Mouse (Mus musculus) c-Kit-positive CD71-negative TER-119-negative erythroid progenitor cells, embryonic 14.5 days (primary cell): Measurements from ENCODE around the gene Slc6a6.

Source experiments
- DNase-seq: peaks from one replicate; pipeline ENCODE4 v3.0.0-alpha.2; 2013; ENCODE audit warnings: low read depth

The Slc6a6 gene

DNA sequence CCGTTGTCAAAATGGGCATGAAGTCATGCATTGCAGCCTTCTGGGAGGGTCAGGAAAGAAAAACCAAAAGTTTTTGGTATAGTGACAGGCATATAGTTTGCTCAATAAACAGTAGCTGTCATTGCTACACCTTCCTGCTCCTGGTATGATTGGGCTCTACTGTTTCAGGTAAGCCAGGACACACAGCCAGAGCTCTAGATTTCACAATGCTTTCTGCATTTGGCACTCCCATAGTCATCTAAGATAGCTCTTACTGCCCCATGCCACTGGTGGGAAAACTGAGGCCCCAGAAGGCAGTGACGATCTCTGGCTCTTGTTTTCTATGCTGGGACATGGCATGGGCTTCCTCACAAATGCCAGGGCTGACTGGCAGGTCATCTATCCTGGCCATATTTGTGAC lies 19.6 kb downstream of the Slc6a6 start:
- no peak for DNase-seq

DNA sequence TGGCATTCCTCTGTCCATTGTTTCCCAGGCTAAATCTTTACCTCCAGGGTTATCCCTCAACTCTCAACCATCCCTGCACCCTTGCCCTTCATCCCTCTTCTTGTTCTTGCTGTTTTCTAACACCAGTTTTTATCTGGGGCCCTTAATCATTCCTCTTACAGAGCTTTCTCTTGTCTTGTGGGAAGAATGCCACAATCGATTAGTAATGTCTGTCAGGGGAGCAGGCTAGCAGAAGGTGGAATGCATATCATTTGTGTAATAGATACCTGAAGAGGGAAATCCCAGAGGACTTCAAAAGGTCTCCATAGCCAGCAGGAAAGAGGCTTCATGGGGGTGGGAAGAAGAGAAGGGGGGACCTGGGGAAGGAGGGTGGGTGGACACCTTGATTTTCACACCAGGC lies 20.6 kb downstream of the Slc6a6 start:
- DNase-seq: no peak

DNA sequence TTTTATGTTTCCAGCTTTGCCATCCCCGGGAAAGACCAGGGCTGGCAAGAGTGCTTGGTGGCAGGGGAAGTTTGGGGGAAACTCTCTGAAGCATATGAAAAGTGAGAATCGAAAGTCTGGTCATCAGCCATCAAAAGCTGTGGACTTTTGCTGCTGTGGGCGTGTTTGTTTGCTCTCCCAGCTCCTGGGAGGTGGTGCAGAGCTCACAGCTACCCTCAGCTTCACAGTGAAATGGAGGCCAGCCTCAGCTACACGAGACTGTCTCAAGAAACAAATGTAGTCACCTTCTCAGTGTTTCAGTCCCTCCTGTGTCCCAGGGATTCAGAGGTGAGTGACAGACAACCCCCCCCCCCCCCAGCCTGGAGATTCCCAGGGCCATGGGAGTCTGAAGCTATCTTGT lies 21.8 kb downstream of the Slc6a6 start:
- no peak for DNase-seq

DNA sequence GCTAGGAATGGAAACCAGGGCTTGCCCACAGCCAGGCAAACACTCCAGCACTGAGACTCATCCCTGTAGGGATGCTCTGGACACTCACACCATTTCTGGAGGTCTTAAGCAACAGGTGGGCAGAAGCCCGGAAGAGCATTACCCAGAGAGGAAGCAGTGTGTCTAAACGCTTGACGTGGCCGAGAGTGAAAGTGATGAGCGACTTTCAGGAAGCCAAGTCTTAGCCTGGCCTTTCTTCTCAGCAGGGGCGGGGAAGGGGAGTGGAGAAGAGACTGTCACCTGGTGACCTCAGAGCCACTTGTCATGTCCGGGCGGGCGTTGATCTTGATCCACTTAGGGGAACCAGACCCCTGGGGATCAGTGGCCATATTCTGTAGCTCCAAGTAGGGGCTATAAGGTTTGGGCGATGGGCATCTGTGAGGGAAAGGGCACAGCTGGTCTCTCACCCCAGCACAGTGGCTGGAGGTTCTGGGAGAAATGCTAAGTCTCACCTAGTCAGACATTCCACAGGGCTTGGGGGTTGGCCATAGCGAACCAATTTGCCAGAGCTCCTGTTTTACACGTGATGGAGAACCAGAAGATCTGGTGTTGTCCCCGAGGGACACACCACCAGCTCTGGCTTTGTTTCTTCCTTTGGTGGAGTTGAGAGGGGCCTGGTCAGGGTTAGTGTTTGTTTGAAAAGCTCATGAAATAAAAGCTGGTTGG lies 22.4 kb downstream of the Slc6a6 start:
- no peak for DNase-seq

DNA sequence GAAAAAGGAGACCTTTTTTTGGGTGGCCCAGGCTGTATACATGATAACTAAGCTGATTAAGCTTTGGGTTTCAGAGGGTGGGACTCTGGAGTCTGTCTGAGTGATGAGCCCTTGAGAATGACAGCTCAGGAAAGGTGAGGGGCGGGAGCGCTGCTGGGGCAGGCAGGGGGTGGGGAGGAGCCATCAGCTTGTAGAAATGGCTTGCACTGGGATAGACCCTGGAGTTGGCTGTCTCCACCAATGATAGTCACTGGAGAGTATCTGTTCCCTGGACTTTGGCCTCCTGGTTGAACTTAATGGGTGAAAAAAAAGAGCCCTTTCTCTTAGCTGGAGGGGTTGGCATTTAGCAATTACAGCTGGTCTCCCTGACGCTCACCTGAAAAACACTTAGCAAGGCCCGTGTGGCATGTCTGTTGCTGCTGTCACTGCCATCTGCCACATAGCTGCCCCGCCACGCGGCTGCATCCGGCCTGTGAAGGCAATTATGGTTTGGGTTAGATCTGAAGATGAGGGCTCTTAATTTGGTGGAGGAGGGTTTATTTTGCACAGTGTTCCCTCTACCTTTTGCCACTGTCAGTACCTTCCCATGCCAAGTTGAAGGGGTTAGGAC lies 23.5 kb downstream of the Slc6a6 start:
- DNase-seq: no peak

DNA sequence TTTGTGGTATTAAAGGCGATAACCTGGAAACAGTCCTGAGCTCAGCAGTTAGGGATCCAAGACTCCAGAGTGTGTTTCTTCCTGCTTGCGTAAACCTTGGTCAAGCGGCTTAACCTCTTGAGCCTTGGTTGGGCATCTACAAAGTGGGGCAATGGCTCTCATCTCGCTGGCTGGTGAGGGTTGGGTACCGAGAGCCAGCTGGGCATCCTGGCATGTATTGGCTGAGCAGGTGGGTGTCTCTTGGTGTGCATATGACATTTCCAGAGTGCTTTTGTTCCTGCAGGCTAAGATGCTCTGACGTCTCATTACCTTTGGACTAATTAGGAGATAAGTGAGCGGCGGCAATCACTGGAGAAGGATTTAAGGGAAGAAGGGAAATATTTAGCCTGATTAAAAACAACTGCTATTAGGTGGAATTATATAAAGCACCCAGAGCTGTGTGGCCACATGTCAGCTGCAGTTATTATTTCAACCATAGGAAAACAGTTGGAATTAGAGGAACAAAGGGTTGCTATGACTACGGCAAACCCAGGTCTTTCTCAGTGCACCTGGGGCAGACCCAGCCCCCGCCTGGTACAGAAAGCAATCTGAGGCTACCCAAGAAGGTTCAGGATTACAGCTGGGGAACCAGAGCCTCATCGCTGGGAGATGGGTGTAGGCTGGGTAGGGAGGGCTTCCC lies 24.2 kb downstream of the Slc6a6 start:
- DNase-seq: no peak

DNA sequence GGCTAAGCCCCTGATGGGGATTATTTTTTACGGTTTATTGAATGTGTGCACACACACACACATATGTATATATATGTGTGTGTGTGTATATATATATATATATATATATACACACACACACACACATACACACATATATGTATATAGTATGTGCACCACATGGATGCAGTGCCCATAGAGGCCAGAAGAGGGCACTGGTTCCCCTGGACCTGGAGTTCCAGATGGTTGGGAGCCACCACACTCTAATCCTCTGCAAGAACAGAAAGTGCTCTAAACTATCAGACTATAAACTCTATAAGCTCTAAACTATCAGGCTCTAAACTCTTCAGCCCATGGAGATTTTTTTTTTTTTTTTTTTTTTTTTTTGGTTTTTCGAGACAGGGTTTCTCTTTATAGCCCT lies 25.1 kb downstream of the Slc6a6 start:
- DNase-seq: no peak

DNA sequence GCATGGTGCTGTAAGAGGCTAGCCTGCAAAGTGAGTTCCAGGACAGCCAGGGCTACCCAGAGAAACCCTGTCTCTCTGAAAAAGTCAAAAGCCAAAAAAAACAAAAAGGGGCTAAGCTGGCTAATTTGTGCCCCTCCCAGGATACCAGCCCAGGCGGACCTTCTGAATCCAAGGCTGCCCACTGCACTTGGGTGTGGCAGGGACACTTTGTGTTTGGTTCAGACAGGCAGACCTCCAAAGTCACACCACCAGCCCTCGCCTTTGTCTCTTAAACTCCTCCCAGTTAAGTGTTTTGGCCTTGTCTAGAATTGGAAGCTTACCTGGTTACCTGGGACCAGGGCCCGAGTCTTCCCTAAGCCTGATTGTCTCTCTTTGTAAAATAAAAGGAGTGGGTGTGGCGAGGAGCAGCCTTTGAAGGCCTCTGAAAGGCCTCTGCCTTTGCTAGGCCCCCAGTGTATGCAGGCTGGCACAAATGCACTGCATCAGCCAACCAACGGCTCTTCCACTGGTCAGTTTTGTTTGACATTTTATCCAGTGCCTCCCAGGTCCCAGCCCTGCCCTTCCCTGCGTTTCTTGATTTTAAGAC lies 26.6 kb downstream of the Slc6a6 start:
- DNase-seq: no peak

DNA sequence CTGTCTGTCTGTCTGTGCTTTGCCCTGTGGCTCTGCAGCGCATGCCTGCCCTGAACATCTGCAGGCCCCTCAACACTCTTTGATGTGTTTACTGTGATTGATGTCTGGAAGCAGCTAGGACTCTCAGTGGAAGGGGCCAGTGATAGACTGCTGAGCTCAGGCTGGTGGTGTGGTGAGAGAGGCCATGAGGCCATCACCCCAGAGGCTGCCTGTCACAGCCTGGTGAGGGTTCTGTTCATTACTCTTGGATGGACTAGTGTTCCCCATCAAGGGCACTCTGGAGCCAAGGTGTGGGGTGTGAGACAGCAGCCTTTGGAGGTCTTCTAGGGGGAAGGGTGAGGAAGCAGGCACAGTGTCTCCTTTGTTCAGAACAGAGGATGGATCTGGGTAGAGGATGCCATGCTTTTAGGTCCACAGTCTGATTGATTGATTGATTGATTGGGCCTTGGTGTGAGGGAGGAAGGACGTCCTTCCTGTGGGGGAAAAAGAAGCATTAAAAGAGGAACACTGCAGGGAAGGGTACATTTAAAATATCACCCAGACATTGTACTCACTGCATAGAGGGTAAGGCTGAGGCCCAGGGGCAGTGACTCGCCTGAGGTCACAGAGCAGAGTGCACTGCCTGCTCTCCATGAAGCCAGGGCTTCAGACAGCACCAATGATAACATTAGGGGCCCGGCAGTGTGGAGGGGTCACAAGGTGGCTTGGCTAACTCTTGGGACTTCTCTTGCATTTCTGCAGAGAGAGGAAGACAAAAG lies 28.4 kb downstream of the Slc6a6 start:
- no peak for DNase-seq

DNA sequence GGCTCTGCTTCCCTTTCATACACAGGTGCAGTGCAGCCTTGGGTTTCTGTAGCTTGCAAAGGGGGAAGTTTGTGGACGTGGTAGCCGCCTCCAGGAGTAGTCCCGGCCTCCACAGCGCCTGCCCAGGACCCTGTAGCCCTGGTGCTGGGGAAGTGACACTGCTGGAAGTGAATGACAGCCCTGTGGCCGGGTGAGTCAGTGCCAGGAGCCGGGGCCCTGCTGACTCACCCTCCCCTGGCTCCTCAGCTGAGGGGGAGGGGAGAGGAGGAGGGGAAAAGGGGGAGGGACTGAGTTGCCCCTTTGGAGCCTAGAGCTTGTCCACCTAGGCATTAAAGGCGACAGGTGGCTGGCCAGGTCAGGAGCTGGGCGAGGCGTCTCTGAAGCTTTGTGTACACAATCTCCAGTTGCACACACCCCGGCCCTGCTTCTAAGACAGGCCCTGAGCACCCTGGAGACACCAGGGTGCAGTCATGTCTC lies 29.0 kb downstream of the Slc6a6 start:
- DNase-seq: peak; percentile 76

DNA sequence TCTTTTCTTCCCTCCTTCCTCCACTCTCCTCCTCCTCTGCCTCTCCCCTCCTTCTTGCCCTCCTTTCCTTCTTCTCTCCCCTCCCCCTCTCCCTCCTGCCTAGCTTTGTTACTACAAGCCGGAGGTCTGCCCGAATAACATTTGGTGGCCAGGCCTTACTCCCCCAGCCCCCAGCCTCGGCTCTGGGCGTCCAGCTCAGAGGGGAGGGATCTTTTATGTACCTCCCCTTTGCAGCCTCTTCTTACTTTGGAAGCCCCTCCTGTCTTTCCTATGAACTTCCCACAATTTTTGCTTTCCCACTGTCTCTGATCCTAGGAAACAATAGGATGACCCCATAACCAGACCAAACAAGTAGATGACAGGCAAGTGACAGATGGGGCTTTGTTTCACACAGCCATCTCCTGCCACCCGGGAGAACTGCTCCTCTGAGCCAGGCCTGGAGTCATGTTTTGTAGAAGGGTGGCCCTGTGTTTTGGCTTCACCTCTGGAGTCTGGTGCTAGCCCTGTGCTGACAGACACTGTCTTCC lies 29.6 kb downstream of the Slc6a6 start:
- DNase-seq: no peak

DNA sequence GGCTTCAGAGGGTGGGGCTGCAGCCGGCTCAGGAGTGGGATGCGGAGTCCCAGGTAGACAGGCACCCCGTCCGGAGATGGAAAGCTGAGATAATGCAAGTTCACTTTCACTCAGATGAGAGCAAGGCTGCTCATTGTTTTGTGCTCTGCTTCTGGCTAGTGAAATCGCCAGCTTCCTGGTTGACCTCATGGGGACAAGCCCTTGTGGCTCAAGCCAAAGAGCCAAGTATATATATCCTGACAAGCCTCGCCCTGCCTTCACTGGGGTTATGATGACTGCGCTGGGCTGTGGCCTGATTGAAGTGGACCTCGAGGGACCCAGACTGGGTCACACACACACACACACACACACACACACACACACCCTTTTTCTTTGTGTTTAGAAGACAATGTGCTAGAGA lies 31.2 kb downstream of the Slc6a6 start:
- no peak for DNase-seq

DNA sequence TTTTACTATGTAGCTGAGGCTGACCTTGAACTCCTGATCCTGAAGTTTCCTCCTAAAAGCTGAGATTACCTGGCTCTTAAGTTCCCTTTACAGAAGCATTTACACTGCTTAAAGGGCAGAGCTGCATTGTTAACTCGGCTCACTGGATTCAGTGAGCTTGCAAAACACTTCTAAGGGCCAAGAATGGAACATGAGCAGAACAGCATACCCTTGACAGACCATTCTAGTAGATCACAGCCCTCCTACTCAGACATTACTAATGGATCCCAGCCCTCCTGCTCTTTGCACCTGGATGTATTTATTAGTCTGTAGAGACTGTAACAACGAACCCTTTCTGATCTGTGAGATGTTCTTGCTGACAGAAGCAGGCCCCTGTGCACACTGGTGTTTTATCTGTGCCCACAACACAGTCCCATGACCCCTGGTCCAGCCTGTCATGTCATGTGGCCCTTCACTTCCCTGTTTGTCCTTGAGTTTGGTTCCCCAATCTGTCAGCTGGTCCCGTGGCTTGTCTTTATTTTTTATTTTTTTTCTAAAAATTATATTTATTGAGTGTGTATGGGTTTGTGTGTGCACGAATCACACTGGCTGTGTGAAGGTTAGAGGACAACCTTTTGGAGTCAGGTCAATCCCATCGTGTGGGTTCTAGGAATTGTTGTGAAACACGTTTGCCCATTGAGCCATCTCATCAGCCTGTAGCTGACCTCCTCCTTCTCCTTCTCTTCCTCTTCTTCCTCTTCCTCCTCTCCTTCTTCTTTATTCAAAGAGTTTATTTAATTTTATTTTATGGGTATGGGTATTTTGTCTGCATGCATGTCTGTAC lies 32.3 kb downstream of the Slc6a6 start:
- DNase-seq: no peak

DNA sequence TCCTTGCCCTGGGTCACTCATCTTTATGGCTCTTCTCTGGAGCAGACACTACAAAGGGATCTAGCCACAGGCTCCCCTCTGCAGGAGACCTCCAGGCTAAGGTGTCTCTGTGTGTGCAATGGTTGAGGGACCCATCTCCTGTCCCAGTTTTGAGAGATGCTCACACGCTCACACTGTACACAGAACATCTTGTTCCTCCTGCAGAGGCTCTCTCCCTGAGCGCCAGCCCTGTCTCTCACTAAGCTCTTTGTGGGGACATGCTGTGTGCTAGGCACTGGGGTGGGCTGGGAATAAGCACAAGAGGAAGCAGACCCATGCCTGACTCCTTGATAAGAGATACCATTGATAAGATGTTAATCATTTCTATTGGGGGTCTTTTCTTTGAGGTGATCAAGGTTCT lies 34.2 kb downstream of the Slc6a6 start:
- DNase-seq: no peak

DNA sequence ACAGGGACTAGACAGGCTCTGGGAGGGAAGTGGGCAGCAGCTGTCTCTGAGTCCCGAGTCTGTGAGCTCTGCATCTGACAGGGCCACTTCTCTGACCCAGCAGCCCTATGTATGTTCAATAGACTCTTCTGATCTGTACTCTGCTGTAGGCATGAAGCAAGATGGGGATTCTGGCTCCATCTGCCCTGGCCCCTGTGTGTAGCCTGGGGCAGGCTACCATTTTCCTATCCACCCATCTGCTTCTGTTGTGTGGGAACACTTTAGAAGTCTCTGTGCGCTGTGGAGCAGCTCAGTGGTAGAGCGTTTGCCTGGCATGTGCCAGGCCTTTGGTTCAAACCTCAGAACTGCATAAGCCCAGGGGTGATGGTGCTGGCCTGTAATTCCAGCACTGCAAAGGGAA lies 34.8 kb downstream of the Slc6a6 start:
- DNase-seq: no peak

DNA sequence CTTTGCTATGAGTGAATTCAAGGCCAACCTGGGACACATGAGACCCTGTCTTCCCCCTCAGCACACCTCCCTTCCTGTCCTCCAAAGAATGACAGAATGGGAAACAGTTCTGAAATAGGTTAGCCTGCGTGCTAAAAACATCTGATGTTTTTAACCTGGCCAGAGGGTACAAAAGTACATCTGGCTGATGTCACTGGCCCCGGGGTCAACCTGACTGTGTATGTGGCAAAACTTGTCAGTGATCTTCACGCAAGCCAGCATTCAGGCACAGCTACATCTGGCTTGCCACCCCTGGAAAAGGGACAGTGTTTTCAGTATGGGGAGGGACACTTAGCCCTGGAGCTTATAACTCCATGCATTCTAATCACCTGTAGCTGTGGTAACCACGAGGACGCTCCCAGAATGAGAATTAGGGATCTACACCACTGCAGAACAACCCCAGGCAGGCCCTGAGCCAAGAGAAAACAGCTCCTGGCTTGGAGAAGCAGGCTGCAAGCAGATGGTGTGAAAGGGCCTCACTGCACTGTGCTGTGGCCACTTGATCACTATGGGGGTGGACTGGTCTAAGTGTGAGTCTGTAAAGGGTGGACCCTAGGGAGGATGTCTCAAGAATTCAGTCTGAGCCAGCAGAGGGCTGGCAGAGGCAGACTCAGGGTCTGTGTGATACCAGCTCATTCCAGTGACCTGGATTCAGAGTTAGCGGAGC lies 35.3 kb downstream of the Slc6a6 start:
- DNase-seq: no peak

DNA sequence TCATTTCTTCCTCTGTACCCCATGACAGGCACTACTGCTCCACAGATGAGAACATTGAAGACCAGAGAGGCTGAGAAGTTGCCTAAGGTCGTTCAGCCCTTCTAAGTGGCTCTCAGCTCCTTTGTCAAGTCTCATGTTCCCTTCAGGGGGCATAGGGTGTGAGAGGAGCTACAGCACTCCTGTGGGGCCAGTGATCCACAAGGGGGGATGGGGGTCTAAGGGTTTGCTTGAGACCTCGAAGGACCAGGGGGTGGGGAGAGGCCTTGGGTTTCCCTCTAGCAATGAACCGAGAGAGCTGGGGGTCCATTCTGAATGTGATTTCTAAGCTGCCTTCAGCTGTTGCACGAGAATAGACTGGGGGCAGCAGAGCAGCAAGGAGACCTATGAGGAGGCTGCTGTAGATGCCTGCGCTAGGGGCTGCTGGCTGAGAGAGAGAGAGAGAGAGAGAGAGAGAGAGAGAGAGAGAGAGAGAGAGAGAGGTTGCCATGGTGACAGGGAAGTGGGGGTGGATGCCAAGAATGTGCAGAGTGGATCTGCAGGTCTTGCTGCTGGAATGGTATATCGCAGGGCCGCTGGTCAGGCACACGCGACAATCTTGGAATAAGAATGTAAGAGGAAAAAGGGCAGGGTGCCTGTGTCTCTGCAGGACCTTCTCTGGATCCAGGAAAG lies 36.1 kb downstream of the Slc6a6 start:
- DNase-seq: no peak

DNA sequence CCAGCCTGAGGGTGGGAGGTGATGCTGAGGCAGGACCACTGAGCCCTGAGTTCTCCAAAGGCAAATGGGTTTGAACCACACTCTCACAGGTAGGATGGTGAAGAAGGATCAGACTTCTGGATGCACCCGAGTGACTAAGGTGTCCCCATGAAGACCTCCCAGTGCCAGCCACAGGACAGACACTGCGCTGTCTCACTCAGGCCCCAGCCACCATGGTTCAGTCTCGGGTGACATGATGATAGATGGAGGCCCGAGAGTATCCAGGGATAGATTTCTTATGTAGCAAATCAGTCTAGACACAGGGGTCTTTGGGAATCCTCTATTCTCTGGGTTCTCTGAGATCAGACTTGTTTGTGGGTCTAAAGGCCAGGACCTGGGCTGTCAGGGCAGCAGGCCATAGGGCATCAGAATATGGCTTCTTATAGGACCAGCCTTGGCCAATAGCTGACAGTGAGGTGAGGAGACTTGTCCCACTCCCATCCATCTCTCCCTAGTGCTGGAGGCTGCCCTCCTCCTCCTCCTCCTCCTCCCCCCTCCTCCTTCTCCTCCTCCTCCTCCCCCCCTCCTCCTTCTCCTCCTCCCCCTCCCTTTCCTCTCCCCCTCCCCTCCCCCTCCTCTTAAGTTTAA lies 36.8 kb downstream of the Slc6a6 start:
- no peak for DNase-seq

DNA sequence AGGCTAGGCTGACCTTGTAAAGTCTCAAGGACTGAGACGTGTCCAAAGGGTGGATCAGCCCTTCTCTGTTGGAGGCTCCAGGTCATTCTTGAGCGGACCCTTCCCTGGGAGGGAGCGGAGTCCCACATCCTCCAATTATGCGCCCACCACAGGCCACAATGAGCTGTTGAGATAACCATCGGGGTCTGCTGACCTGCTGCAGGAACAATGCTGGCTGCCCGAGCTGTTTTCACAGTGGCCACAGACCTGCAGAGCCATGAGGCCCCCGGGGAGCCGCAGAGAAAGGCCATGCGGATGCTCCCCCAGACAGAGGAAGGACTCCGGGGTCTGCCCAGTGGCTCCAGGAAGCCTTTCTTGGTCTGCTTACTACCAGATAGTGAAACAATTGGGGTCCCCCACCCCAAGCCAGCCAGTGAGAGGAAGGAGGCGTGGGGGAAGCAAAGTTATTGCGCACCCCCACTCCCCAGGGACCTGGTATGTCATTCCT lies 37.4 kb downstream of the Slc6a6 start:
- DNase-seq: no peak
